Mouse (Mus musculus) cortical plate, adult 2 months (tissue): ENCODE data around the gene Nemp2.

Experiments used
- CTCF ChIP-seq: fragments of 200-500 bp; IDR thresholded peaks from 2 replicates; pipeline ENCODE4 v1.5.1; 2011; ENCODE audit warnings: mild to moderate bottlenecking, control low read depth, low read length; ENCODE audit not compliant: insufficient read depth; ENCODE audit errors: extremely low read depth
- POLR2A ChIP-seq: fragments of 200-500 bp; IDR thresholded peaks from 2 replicates; pipeline ENCODE4 v1.6.1; 2011; ENCODE audit warnings: mild to moderate bottlenecking, low read length, control low read depth; ENCODE audit not compliant: insufficient read depth; ENCODE audit errors: extremely low read depth

- no peak for TF ChIP-seq CTCF
- no peak for TF ChIP-seq POLR2A
These were observed 48.8 kb upstream of the Nemp2 start for GRCm38 (mm10) chr1:52581744-52582143.
